Mouse (Mus musculus) MEL (cell line): ENCODE results near the gene Pygo2. TPM values are rescaled to one million over a fixed set of nuclear protein-coding genes. Genes with fewer than 3 reads are reported as not detected.

Experiments used
- DNase-seq: peaks from one replicate; pipeline ENCODE4 v3.0.0; 2011; ENCODE audit warnings: low read depth, low spot score
- H3K27ac ChIP-seq: 2 replicates; pipeline ENCODE4 v1.5.1; 2012; ENCODE audit warnings: low read depth, mild to moderate bottlenecking, control low read depth, low read length, moderate library complexity; ENCODE audit not compliant: control insufficient read depth
- H3K27me3 ChIP-seq, 2 experiments: fragments of 150-350 bp in 1 of 2; sonication (generic) in 1 of 2; 2 replicates each; pipeline ENCODE4 v1.6.1; 2012; ENCODE audit warnings: low read length in 2 of 2, mild to moderate bottlenecking in 2 of 2, improper control_type of control experiment in 1 of 2, moderate library complexity in 1 of 2; ENCODE audit not compliant: insufficient read depth in 2 of 2, control insufficient read depth in 1 of 2
- H3K36me3 ChIP-seq, 2 experiments: 2 replicates each; pipeline ENCODE4 v1.6.1; 2012 to 2014; ENCODE audit warnings: low read length in 2 of 2, improper control_type of control experiment in 1 of 2, inconsistent platforms in 1 of 2, mild to moderate bottlenecking in 1 of 2; ENCODE audit not compliant: insufficient read depth in 2 of 2, control insufficient read depth in 1 of 2
- H3K4me1 ChIP-seq, 2 experiments: fragments of 150-350 bp in 1 of 2; sonication (generic) in 1 of 2; 2 replicates each; pipeline ENCODE4 v1.6.1; 2012; ENCODE audit warnings: low read length in 2 of 2, improper control_type of control experiment in 1 of 2, mild to moderate bottlenecking in 1 of 2; ENCODE audit not compliant: insufficient read depth in 2 of 2, control insufficient read depth in 1 of 2
- H3K4me3 ChIP-seq, 2 experiments: fragments of 150-350 bp in 1 of 2; sonication (generic) in 1 of 2; 2 replicates each; pipeline ENCODE4 v1.5.1; 2012; ENCODE audit warnings: low read depth in 2 of 2, low read length in 2 of 2, mild to moderate bottlenecking in 2 of 2, moderate library complexity in 2 of 2, control low read depth in 1 of 2, improper control_type of control experiment in 1 of 2; ENCODE audit not compliant: control insufficient read depth in 1 of 2, insufficient read depth in 1 of 2
- H3K79me2 ChIP-seq: 2 replicates; pipeline ENCODE4 v1.6.1; 2012; ENCODE audit warnings: mild to moderate bottlenecking, low read length, moderate library complexity; ENCODE audit not compliant: control insufficient read depth, poor library complexity, insufficient read depth
- H3K9ac ChIP-seq: 2 replicates; pipeline ENCODE4 v1.6.1; 2012; ENCODE audit warnings: low read depth, mild to moderate bottlenecking, control low read depth, low read length, moderate library complexity; ENCODE audit not compliant: control insufficient read depth, poor library complexity, severe bottlenecking
- H3K9me3 ChIP-seq: fragments of 150-350 bp; sonication (generic); replicated peaks from 2 replicates; pipeline ENCODE4 v1.6.1; 2012; ENCODE audit warnings: mild to moderate bottlenecking, low read length, improper control_type of control experiment, moderate library complexity; ENCODE audit not compliant: insufficient read depth
- BHLHE40 ChIP-seq: IDR thresholded peaks from 2 replicates; pipeline ENCODE4 v1.6.1; 2012; ENCODE audit warnings: low read depth, mild to moderate bottlenecking, inconsistent platforms, low read length, improper control_type of control experiment, borderline replicate concordance
- CHD1 ChIP-seq: IDR thresholded peaks from 2 replicates; pipeline ENCODE4 v1.6.1; 2012; ENCODE audit warnings: low read depth, mild to moderate bottlenecking, inconsistent platforms, low read length, improper control_type of control experiment
- CTCF ChIP-seq, 3 experiments: IDR thresholded peaks in 2 of 3; conservative IDR thresholded peaks in 1 of 3; 2 replicates each; pipeline ENCODE4 v1.5.1; 2011 to 2012; ENCODE audit warnings: low read length in 3 of 3, low read depth in 2 of 3, mild to moderate bottlenecking in 2 of 3, improper control_type of control experiment in 1 of 3, inconsistent platforms in 1 of 3, mixed read lengths in 1 of 3, moderate library complexity in 1 of 3; ENCODE audit not compliant: control insufficient read depth in 1 of 3, insufficient read depth in 1 of 3, poor library complexity in 1 of 3, severe bottlenecking in 1 of 3
- EP300 ChIP-seq, 2 experiments: IDR thresholded peaks; 2 replicates each; pipeline ENCODE4 v1.6.1; 2011; ENCODE audit warnings: improper control_type of control experiment in 2 of 2, low read length in 2 of 2, low read depth in 1 of 2, mild to moderate bottlenecking in 1 of 2
- ETS1 ChIP-seq: IDR thresholded peaks from 2 replicates; pipeline ENCODE4 v1.6.1; 2012; ENCODE audit warnings: low read depth, mild to moderate bottlenecking, inconsistent platforms, low read length, improper control_type of control experiment, moderate library complexity
- GATA1 ChIP-seq: IDR thresholded peaks from 2 replicates; pipeline ENCODE4 v1.6.1; 2011; ENCODE audit warnings: low read depth, low read length, improper control_type of control experiment
- HCFC1 ChIP-seq: IDR thresholded peaks from 2 replicates; pipeline ENCODE4 v1.6.1; 2012; ENCODE audit warnings: low read depth, mild to moderate bottlenecking, inconsistent platforms, low read length, improper control_type of control experiment, moderate library complexity
- JUND ChIP-seq: IDR thresholded peaks from 2 replicates; pipeline ENCODE4 v1.6.1; 2011; ENCODE audit warnings: low read depth, mild to moderate bottlenecking, improper control_type of control experiment, low read length
- KAT2A ChIP-seq: conservative IDR thresholded peaks from 2 replicates; pipeline ENCODE4 v1.6.1; 2012; ENCODE audit warnings: low read depth, low read length, improper control_type of control experiment, inconsistent platforms
- MEF2A ChIP-seq: IDR thresholded peaks from 2 replicates; pipeline ENCODE4 v1.6.1; 2014; ENCODE audit warnings: low read depth, mild to moderate bottlenecking, inconsistent platforms, low read length, improper control_type of control experiment; ENCODE audit not compliant: poor library complexity, insufficient replicate concordance, severe bottlenecking; ENCODE audit errors: extremely low read depth
- MXI1 ChIP-seq: IDR thresholded peaks from 2 replicates; pipeline ENCODE4 v1.6.1; 2011; ENCODE audit warnings: mild to moderate bottlenecking, low read depth, low read length, improper control_type of control experiment
- MYC ChIP-seq: IDR thresholded peaks from 2 replicates; pipeline ENCODE4 v1.6.1; 2011; ENCODE audit warnings: low read depth, mild to moderate bottlenecking, low read length, improper control_type of control experiment, moderate library complexity
- NELFE ChIP-seq: IDR thresholded peaks from 2 replicates; pipeline ENCODE4 v1.6.1; 2011; ENCODE audit warnings: low read depth, low read length, improper control_type of control experiment
- POLR2A ChIP-seq, 2 experiments: IDR thresholded peaks; 2 replicates each; pipeline ENCODE4 v1.6.1; 2011 to 2012; ENCODE audit warnings: low read length in 2 of 2, mild to moderate bottlenecking in 2 of 2, control low read depth in 1 of 2, improper control_type of control experiment in 1 of 2, low read depth in 1 of 2, moderate library complexity in 1 of 2; ENCODE audit not compliant: control insufficient read depth in 1 of 2, insufficient read depth in 1 of 2, poor library complexity in 1 of 2
- POLR2AphosphoS5 ChIP-seq: IDR thresholded peaks from 2 replicates; pipeline ENCODE4 v1.6.1; 2012; ENCODE audit warnings: low read depth, borderline replicate concordance, mild to moderate bottlenecking, inconsistent platforms, low read length, moderate library complexity, mixed read lengths
- RAD21 ChIP-seq: IDR thresholded peaks from 2 replicates; pipeline ENCODE4 v1.6.1; 2011; ENCODE audit warnings: mild to moderate bottlenecking, low read depth, low read length, improper control_type of control experiment
- RCOR1 ChIP-seq: IDR thresholded peaks from 2 replicates; pipeline ENCODE4 v1.6.1; 2012; ENCODE audit warnings: low read depth, mild to moderate bottlenecking, inconsistent platforms, low read length, improper control_type of control experiment
- TAL1 ChIP-seq: IDR thresholded peaks from 2 replicates; pipeline ENCODE4 v1.6.1; 2012; ENCODE audit warnings: mild to moderate bottlenecking, inconsistent platforms, low read length, moderate library complexity, mixed read lengths
- TBP ChIP-seq: IDR thresholded peaks from 2 replicates; pipeline ENCODE4 v1.8.0; 2011; ENCODE audit warnings: low read depth, low read length, improper control_type of control experiment
- USF2 ChIP-seq, 2 experiments: IDR thresholded peaks; 2 replicates each; pipeline ENCODE4 v1.6.1; 2011 to 2012; ENCODE audit warnings: improper control_type of control experiment in 2 of 2, low read length in 2 of 2, borderline replicate concordance in 1 of 2, inconsistent platforms in 1 of 2, low read depth in 1 of 2, mild to moderate bottlenecking in 1 of 2; ENCODE audit not compliant: insufficient read depth in 1 of 2
- ZC3H11A ChIP-seq: IDR thresholded peaks from 2 replicates; pipeline ENCODE4 v1.6.1; 2012; ENCODE audit warnings: low read depth, mild to moderate bottlenecking, inconsistent platforms, low read length, improper control_type of control experiment
- polyA plus RNA-seq, 2 experiments: library from polyadenylated mRNA; stranded (reverse) in 1 of 2; unstranded in 1 of 2; fragments of >175 nt in 1 of 2; fragments of >200 nt in 1 of 2; gene quantifications; 2 replicates each; pipeline versions ENCODE4 v1.2.1 to v1.2.4; 2012; ENCODE audit warnings: low replicate concordance in 2 of 2, low read depth in 1 of 2; ENCODE audit not compliant: insufficient read length in 2 of 2, insufficient read depth in 1 of 2, missing spikeins in 1 of 2
- total RNA-seq: library from RNA; depleted of rRNA; stranded (reverse); fragments of 300-350 nt; gene quantifications from 2 replicates; pipeline ENCODE4 v1.2.3, GENCODE M21; 2012

Pygo2 gene
- total and polyA plus RNA-seq, 3 experiments = 50.3 to 61.1 TPM; not detected in 1

GRCm38 (mm10) chr3:89395806-89396653, 34.0 kb upstream of the Pygo2 start (continued):
- TF ChIP-seq USF2 (IDR thresholded peaks at IDR 0.05; ENCODE audit: borderline replicate concordance in 1 of 2, insufficient read depth in 1 of 2, low read depth in 1 of 2, low read length in 2 of 2) (no peak), TBP (peak; percentile 98), ETS1 (peak; percentile 74), MEF2A (peak; percentile 82), TAL1 (no peak), CTCF (IDR thresholded peaks at IDR 0.05 in 2 of 3, conservative IDR thresholded peaks at IDR 0.05 in 1 of 3; ENCODE audit: control insufficient read depth in 1 of 3, insufficient read depth in 1 of 3, low read depth in 2 of 3, low read length in 3 of 3, poor library complexity in 1 of 3, severe bottlenecking in 1 of 3) (peak; percentile 91 to 97 (median 96)), GATA1 (0 out of 2 replicates have a peak, but pooled peaks have one; percentile 41), POLR2A (IDR thresholded peaks at IDR 0.05; ENCODE audit: control insufficient read depth in 1 of 2, insufficient read depth in 1 of 2, low read depth in 1 of 2, low read length in 2 of 2, poor library complexity in 1 of 2) (peak; percentile 90 to 91; a peak in 3 of 4 replicates), CHD1 (no peak), MXI1 (peak; percentile 5; the same call in 1 of the 2 replicates), KAT2A (no peak; the same call in 1 of the 2 replicates), NELFE (peak; percentile 58), RAD21 (peak; percentile 47), BHLHE40 (no peak), JUND (no peak), POLR2AphosphoS5 (no peak), EP300 (IDR thresholded peaks at IDR 0.05; ENCODE audit: low read depth in 1 of 2, low read length in 2 of 2) (no peak; a peak in 1 of 4 replicates), HCFC1 (peak; percentile 64), ZC3H11A (no peak), MYC (0 out of 2 replicates have a peak, but pooled peaks have one; percentile 24)

- no peak for DNase-seq
- Histone ChIP-seq H3K9me3 (no peaks in the 10 kb centered on the region), H3K4me3 (peak overlapping the region; percentile 64 to 78), H3K9ac (peak overlapping the region; percentile 73), H3K27me3 (no peaks in the 10 kb centered on the region), H3K4me1 (peaks cover 3 to 9% of the 10 kb centered on the region in 2 experiments; a peak in 2 of 4 replicates), H3K27ac (peak overlapping the region; percentile 11; the same call in 1 of the 2 replicates), H3K36me3 (peaks cover 2 to 4% of the 10 kb centered on the region in 2 experiments; a peak in 3 of 4 replicates), H3K79me2 (peaks cover 12% of the 10 kb centered on the region)
- TF ChIP-seq GATA1 (0 out of 2 replicates have a peak, but pooled peaks have one; percentile 24), ETS1 (no peak; the same call in 1 of the 2 replicates), RCOR1 (0 out of 2 replicates have a peak, but pooled peaks have one; percentile 39)
Observed at GRCm38 (mm10) chr3:89396654-89397005, 33.4 kb upstream of the Pygo2 start.
